Mouse (Mus musculus) heart, adult 2 months (tissue): ENCODE results near the gene Hsd17b7.

ENCODE experiments used
- CTCF ChIP-seq: fragments of 200-600 bp; IDR thresholded peaks from 2 replicates; pipeline ENCODE4 v1.8.1; 2022; ENCODE audit warnings: antibody characterized with exemption, mild to moderate bottlenecking, moderate library complexity
- EP300 ChIP-seq: fragments of 200-500 bp; IDR thresholded peaks from 2 replicates; pipeline ENCODE4 v1.6.1; 2011; ENCODE audit warnings: low read depth, low read length, control low read depth; ENCODE audit not compliant: insufficient read depth
- POLR2A ChIP-seq: fragments of 200-500 bp; IDR thresholded peaks from 2 replicates; pipeline ENCODE4 v1.6.1; 2011; ENCODE audit warnings: mild to moderate bottlenecking, low read depth, low read length, control low read depth; ENCODE audit not compliant: insufficient read depth

DNA sequence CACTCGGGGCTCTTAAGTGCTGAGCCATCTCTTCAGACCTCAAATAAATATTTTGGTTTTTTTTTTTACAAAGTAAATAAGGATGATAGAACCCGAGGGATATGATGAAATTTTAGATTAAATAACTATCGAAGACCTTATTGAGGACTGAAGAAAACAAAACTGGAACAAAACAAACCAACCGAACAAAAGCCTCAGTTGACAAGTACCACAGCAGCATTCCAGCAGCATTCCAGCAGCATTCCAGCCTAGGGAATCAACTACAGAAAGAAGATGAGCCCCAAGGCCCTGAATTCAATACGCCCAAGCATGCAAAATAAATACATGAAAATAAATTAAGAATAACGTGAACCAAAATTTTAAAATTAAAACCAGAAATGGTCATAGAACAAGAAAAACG is 19.1 kb downstream of the Hsd17b7 start:
- TF ChIP-seq POLR2A, result no peak
- no peak for TF ChIP-seq CTCF
- no peak for TF ChIP-seq EP300
